ENCODE assay signal across 1 mouse cellular context in genomic region chr11:98752562-98753140, GRCm38 (mm10).
TF ChIP-seq lines count a peak whose summit lies in the region.

No protein-coding gene starts in this region.

TF ChIP-seq in MEL, 35 proteins besides CTCF, POLR2A, EP300 and RAD21 (continued from another document):
- TF ChIP-seq USF2 (IDR thresholded peaks at IDR 0.05; ENCODE audit: borderline replicate concordance in 1 of 2, insufficient read depth in 1 of 2, low read depth in 1 of 2, low read length in 2 of 2) (no peak), MYC (IDR thresholded peaks at IDR 0.05; ENCODE audit: low read depth, low read length) (no peak), TCF12 (IDR thresholded peaks at IDR 0.05; ENCODE audit: low read depth, low read length) (no peak), SMC3 (IDR thresholded peaks at IDR 0.05; ENCODE audit: low read depth, low read length) (no peak)
TF ChIP-seq in MEL: peak in this region for 0.
